Mouse (Mus musculus) layer of hippocampus, adult 11-12 months (tissue): ENCODE measurements at regions not wholly inside any gene's neighbourhood (a gene's known extent, or its start where the extent isn't known, plus 50 kb on each side); places are given as distances from the start of the nearest gene placed in this dataset.

Experiments
- DNase-seq: peaks from one replicate; pipeline ENCODE4 v3.0.0; 2022; ENCODE audit warnings: low spot score

DNA sequence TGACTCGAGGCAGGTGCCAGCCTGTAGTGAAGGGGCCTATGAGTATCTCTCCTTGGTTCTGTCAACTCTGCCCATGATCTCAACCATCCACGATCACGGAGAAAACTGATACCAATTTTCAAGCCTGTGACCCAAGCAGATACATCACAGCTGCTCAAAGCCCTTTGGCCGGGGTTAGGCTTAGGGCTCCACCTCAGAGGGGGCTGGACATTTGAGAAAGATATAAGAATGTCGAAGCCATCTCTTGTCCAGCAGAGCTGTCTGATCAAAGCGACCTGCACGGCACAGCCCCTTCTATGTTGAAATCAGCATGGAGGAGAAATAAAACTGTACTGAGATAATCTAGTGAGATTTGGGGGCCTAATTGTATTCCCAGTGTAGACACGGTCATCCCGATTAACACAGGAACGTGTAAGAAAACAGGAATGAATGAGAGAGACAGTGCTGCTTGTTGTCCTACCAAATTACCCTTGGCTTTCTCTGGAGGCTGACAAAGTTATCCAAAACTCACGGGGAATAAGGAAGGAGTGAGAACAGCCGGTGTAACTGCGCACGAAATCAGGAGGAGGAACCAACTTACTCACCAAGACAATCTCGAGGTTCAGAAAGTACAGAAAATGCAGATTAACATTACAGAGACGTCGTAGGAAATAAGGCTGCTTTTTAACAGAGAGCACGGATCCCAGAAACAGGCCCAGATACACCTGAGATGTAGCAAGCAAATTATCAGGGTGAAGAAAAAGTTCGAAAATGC lies 212.7 kb upstream of the Amigo2 start:
- DNase-seq: no peak

DNA sequence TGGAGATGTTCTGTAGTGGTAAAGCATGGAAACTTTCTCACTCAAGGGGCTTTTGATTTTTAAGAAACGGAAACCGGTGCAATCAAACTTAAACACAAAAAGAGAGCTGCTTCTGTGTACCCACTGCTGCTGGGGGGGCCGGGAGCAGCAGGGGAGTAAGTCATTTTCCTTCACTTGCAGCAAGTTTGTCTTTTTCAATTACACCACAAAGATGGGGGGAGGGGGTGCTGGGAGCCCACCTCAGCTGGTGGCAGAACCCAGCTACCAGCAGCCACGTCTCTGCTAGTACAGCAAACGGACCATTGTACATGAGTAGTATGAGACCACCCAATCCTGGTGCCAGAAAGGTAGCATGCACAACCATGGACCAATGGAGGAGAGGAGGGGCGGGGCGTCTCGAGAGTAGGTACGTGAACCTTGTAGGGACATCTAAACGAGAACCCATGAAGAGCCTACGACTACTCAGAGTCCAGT lies 211.7 kb upstream of the Amigo2 start:
- no peak for DNase-seq

DNA sequence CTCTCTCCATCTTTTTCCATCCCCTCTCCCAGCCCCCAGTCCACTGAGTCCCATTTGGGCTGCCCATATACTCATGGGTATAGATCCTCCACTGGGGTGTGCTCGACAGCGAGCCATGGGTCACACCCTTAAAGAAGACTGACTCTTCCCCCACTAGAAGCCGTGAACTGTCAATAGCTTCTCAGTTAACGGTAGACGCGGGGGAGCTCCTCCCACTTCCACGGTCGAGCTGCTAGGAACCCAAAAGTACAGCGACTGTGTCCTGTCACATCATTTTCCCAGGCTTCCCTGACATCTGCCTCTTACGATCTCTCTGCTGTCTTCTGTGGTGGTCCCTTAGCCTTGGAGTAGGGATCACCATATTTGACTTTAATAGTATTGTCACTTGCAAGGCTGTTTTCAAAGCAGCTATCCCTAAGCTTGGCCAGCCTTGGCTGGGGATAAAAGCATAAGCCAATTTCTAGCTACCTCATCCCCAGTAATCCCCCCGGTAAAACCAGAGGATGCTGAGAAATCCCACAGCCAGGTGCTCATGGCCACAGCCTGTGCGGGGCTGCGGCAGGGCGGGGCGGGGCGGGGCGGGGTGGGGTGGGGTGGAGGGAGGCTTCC lies 211.2 kb upstream of the Amigo2 start:
- no peak for DNase-seq

DNA sequence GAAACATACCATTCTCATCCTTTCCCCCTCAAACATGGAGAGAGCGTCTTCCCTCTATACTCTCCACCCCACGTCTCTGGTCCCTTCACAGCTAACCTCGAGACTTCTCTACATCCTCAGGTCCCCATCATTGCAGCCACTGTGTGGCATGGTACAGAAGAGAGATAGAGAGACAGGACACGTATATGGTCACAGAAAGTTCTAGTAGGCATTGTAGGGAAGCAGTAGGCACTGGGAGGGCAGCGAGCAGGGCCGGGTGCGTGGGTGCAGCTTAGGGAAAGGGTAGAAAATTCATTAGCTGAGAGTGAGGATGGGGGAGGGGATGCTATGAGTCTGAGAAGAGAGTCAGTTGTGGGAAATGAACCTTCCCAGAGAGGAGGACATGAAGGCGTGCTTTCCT lies 210.4 kb upstream of the Amigo2 start:
- no peak for DNase-seq

DNA sequence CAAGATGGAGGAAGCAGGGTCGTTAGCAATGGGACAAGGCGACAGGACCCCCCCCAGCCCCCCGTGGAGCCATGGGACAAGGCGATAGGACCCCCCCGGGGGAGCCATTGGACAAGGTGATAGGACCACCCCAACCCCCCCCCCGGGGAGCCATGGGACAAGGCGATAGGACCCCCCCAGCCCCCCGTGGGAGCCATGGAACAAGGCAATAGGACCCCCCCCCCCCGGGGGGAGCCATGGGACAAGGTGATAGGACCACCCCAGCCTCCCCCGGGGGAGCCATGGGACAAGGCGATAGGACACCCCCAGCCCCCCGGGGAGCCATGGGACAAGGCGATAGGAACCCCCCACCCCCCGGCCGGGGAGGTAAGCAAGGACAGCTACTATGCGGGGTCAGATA lies 209.9 kb upstream of the Amigo2 start:
- DNase-seq: no peak

DNA sequence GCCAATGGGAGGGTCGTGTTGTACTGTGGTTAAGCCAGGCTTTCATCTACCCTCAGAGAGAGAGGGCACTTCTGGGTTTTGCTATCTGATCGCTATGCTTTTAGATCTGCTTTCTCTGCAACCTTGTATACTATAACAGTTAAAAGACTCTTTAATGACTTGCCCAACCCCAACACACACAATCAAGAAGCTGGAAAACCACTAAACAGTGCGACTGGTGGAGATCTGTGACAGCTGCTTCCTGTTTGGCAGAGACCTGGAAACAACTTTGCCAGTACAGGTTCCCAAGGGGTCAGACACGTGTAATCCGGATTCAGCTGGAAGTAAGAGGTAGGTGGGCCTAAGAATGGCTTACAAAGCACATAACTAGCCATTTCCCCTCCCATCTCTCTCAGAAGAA lies 208.6 kb upstream of the Amigo2 start:
- no peak for DNase-seq

DNA sequence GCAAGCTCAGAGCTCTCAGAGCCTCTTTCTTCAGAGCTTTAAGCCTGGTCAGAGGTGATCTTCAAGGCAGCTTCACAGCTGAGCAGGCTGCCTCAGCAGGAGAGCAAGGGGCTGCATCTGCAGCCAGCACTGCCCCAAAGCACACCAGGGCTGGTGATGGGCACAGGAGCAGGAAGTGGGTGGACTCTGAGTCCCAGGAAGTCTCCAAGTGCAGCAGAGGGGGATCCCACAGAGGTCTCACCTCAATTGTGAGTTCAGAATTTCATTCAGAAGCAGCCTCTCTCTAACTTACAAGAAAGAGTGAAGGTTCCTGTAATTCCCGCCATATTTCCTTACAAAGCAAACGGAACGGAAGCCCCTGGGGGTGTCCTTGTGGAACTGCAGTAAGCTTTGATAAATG lies 202.6 kb upstream of the Amigo2 start:
- no peak for DNase-seq

DNA sequence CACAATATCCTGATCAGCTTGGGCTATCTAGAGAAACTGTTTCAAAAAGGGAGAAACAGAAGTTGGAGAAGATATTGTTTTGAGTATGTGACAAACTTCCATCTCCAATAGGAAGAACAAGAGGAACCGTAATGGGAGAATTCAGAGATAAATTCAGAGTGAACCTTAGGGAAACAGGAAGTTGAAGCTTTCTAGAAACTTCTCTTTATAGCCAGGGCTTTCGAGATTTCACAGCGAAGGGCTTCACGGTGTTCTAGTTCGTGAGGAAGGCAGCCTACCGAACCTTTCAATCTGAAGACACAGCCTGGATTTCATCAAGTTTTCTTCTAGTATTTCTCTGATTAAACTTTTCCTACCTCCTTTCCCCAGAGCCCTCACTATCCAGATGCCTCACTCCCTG lies 201.9 kb upstream of the Amigo2 start:
- no peak for DNase-seq

DNA sequence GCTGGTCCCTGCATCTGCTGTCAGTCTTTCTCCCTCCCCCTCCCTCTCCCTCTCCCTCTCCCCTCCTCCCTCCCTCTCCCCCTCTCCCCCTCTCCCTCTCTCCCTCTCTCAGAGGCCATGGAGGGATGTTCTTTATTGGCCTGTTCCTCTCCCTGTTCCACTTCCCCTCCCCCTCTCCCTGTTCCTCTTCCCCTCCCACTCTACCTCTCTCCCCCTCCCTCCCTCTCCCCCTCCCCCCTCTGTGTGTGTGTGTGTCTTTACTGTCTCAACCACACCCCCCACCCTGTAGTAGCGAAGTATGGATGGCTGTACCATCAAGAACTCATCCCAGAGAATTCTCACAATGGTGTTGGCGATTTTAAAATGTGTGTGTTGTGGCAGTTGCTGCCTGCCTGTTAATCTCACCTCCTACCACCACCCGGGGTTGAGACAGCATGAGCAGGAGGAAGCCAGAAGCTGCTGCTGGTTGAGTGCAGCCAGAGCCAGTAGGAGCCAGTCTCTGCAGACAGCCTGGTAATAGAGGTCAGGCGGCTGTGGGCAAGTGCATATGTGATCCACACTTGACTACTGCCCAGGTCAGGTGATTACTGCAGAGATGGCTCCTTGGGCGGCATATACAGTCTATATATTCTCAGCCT lies 201.3 kb upstream of the Amigo2 start:
- DNase-seq: no peak

DNA sequence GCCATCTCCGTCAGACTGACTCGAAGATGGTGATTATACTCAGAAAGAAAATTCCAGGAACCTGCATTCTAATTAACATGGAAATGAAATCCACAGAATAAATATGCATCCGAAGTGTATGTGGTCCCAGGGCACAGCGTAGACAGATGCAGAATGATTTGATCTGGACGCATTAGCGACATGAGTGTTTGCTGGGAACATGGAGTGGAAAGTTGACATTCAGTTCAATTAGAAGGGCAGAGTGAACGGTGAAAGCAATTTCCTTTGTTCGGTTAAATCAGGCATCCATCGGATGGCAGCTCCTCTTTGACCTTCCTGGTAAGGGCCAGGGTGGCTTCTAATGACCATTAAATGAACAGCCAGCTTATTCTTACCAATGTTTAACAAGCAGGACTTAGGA lies 199.1 kb upstream of the Amigo2 start:
- no peak for DNase-seq

DNA sequence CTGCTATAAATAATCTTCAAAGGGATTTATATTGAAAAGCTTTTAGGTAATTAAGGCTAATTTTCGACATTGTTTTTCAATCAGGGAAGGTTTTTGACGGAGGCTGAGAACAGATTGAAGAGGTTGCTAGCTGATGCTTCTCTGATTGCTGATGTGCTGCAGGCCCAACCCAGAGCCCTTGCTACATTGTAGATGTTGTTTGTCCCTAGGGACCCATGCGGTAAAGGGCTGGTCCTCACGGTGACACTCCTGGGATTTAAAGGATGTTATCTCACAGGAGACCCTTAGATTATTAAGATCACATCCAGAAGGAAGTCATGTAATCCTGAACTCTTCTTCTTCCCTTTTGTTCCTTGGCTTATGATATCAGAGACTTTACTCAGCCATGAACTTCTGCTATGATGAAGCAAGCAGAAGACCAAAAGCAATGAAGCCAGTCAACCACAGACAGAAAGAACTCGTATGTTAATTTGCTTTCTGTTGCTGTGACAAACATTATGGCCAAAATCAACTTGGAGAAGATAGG lies 191.2 kb upstream of the Amigo2 start:
- no peak for DNase-seq
